Mouse (Mus musculus) heart, postnatal 36 days (tissue): Measurements from ENCODE around the gene Adcy1. TPM values are rescaled to one million over a fixed set of nuclear protein-coding genes. Genes with fewer than 3 reads are reported as not detected.
A peak's percentile ranks its signal among the peaks of the same experiment; 100 is the strongest.

Source experiments
- DNase-seq, 2 experiments: peaks; one replicate each; pipeline ENCODE4 v3.0.0; 2021 to 2022
- intact Hi-C: fragments of 180-260 bp; cut with DNase I; formaldehyde crosslinking; loops from one replicate; pipeline ENCODE4 v1.15.1; 2025
- total RNA-seq, 2 experiments: library from RNA; stranded (reverse); gene quantifications; 2 replicates each; pipeline ENCODE4 v1.2.3; 2021

The Adcy1 gene
- total RNA-seq, 2 experiments from 2014 or later, result 1.6 to 2.0 TPM

DNA sequence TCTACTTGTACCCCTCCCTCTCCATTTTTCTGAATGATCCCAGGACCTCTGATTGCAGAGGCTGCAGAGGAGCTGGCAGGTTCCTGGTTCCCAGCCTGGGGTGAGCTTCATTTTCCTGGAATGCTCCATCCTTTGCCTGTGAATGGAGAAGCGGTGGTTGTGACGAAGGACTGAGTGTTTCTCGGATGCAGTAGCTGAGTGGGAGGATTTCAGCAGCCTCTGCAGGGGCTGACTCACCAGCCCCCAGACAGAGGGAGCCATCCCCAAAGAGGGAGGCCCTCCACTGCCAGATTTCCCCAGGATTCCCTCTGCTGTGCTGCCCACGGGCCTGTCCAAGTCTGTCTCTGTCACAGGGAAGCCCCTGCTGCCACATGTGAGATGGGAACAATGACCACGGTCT is 71.0 kb downstream of the Adcy1 start:
- intact Hi-C loops, result no loop called here
- no peak for DNase-seq

DNA sequence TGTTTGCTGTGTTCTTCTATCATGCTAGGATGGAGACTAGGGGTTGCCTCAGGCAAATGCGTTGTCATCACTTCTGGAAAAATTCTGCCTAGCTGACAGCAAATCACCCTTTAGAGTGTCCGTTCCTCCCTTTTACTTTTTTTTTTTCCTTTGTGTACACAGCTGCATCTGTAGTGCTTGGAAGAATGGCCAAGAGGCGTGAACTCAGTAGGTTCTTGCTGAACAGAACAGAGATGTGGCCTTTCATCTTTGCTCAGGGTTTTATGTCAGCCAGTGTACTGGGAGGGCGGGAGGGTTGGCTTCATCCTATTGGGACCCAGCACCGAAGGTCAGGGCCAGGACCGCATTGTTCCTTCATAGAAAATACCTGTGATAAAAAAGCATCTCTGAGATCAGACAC is 72.0 kb downstream of the Adcy1 start:
- no peak for DNase-seq
- intact Hi-C loops, result no loop called here

DNA sequence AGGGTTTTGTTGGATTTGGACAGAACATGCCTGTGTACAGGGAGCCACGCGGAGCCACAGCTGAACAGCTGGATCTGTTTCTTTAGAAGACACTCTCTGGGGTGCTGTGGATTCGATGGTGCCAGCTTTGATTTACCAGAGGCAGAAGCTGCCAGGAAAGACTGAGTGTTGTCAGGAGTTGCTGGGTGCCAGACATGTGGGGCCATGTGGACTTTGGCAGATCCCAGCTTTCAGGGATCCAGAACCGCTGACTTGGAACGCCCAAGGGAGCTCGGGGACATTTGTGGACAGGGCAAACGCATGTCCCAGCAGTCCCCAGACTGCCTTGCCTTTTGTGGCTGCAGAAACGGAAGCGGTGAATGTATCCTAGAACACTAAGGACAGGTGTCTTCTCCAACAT is 72.5 kb downstream of the Adcy1 start:
- peak; percentile 14 to 25 for DNase-seq
- intact Hi-C loops, result no loop called here

DNA sequence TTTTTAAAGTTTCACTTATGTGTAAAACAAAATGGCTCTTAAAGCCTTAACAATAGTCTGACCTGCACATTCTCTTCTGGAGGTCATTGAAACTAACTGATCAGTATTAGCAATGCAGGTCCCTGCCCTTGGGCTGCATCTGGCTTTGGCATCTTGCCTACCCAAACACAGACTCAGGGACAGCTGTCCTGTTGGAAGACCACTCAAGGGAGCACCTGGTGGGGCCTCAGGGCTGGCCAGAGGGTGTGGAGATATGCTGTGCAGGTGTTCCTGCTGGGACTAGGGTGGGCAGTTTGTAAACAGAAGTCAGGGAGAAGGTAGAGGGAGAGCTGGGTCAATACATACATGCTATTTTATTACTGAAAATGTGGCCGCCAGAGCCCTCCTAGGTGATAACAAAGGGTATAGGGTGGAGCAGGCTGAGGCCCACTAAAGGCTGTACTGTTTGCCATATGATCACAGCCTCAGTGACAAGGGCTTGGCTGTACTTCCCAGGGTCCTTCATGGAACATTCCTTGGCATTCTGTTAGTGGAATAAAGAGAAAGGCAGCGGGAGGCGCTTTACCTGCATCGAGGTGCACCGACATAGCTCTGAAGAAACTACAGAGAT is 73.1 kb downstream of the Adcy1 start:
- no peak for DNase-seq
- intact Hi-C loops, result no loop called here

DNA sequence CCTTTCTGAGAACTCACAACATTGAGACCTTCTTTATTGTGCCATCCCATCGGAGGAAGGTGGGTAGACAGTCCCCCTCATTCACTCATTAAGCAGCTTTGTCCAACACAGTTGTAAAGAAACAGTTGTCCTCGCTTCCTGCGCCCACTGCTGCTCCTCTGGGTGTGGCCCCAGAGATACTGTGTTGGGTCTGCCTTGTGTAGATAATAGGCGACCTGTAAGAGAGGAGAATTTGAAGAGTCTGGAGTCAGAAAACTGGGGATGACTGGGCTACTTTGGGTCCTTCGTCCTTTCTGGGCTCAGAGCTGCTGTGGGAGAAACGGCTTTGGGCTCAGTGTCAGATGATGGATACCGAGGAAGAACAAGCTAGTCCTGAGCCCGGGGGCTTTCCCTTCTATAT is 75.1 kb downstream of the Adcy1 start:
- intact Hi-C loops, result no loop called here
- DNase-seq, result no peak

DNA sequence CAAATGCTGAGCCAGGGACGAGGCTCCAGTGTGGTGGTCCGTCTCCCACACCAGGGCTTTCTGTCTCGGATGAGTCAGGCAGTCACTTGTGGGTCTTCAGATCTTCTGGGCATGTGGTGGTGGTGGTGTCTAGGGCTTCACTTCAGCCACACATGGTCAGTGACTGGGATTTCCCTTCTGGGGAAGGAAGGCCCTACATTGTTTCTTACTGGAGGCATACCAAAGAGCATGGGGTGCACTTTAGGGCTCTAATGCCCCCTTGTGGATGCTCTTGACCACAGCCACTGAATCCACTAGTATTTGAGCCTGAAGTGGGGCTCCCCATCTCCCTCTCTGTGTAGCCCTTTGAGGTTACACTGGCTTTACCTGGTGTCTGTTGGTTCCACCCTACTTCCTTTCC is 77.2 kb downstream of the Adcy1 start:
- DNase-seq, result peak; percentile 18 to 33
- intact Hi-C loops, result loop anchor here (1.0 to 10.0 kb wide), 3 partner anchors 234 to 485 kb away; no protein-coding TSS in a partner anchor

GRCm38 (mm10) chr11:7142725-7143124 is 79.4 kb downstream of the Adcy1 start:
- no peak for DNase-seq
- intact Hi-C loops, result loop anchor here (10.0 kb wide), 1 partner anchor 378 kb away; no protein-coding TSS in a partner anchor

- intact Hi-C loops, result loop anchor here (10.0 kb wide), 1 partner anchor 380 kb away; no protein-coding TSS in a partner anchor
Observed at GRCm38 (mm10) chr11:7144369-7144768, 81.1 kb downstream of the Adcy1 start.

GRCm38 (mm10) chr11:7145221-7145620 is 81.9 kb downstream of the Adcy1 start:
- intact Hi-C loops, result loop anchor here (10.0 kb wide), 1 partner anchor 380 kb away; no protein-coding TSS in a partner anchor
- DNase-seq, result no peak

More at GRCm38 (mm10) chr11:7144369-7144768, 81.1 kb downstream of the Adcy1 start:
- no peak for DNase-seq

DNA sequence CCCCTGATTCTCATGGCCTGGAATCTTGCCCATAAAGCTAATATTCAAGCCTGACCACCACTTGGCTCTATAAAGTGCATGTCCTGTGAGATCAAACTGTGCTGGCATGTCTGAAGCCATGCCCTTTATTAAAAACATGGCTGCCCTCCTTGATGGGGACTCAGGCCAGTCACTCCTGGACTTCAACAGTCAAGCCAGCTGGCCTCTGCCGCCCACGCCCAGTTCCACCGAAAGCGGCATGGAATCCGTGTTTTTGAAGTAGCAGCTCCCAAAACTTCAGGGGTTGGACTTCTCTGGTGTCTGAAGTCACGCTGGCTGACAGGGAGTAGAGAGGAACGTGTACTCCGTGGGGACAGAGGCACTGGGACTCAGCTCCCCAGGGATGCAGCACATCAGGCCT is 84.2 kb downstream of the Adcy1 start:
- no peak for DNase-seq
- intact Hi-C loops, result loop anchor here (10.0 kb wide), 1 partner anchor 383 kb away; no protein-coding TSS in a partner anchor

- intact Hi-C loops, result loop anchor here (10.0 kb wide), 1 partner anchor 383 kb away; no protein-coding TSS in a partner anchor
- DNase-seq, result no peak
Observed at GRCm38 (mm10) chr11:7147945-7148344, 84.7 kb downstream of the Adcy1 start.

DNA sequence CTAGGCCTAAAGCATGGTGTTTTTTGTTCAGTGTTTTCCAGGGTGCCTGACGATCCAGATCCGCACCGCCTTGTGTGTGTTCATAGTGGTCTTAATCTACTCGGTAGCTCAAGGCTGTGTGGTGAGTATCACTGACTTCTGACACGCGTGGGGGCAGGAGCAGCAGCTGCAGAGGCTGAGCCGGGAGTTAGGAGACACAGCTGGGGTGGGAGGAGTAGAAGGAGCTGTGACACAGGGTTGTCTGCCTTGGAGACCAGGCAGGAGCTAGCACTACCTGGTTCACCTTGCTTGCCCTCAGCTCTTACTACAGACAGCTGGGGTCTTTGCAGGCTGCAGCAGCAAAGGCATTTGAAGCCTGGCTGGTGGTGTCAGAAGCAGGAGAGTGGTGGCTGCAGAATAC is 86.2 kb downstream of the Adcy1 start:
- intact Hi-C loops, result loop anchor here (10.0 kb wide), 1 partner anchor 385 kb away; no protein-coding TSS in a partner anchor
- DNase-seq, result no peak

DNA sequence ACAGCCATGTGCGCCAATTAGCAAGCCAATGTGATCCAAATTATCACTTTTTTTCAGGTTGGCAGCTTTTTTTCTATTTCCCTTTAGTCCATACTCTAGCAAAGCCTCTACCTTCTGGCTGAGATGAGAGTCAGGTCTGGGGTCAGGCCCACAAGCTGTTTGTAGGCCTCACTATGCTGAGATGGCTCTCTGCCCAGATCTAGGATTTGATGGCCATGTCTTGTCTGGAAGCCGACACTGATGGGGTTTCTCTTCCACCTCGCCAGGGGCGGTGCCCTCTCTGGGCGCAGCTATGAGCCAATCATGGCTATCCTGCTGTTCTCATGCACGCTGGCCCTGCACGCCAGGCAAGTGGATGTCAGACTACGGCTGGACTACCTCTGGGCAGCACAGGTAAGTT is 87.2 kb downstream of the Adcy1 start:
- DNase-seq, result no peak
- intact Hi-C loops, result no loop called here

- no peak for DNase-seq
- intact Hi-C loops, result no loop called here
Observed at GRCm38 (mm10) chr11:7152371-7152770, 89.1 kb downstream of the Adcy1 start.

GRCm38 (mm10) chr11:7153081-7153480 is 89.8 kb downstream of the Adcy1 start:
- intact Hi-C loops, result no loop called here
- DNase-seq, result no peak

GRCm38 (mm10) chr11:7156427-7156826 is 93.1 kb downstream of the Adcy1 start:
- intact Hi-C loops, result no loop called here
- DNase-seq, result no peak

GRCm38 (mm10) chr11:7158196-7158595 is 94.9 kb downstream of the Adcy1 start:
- no peak for DNase-seq
- intact Hi-C loops, result no loop called here

DNA sequence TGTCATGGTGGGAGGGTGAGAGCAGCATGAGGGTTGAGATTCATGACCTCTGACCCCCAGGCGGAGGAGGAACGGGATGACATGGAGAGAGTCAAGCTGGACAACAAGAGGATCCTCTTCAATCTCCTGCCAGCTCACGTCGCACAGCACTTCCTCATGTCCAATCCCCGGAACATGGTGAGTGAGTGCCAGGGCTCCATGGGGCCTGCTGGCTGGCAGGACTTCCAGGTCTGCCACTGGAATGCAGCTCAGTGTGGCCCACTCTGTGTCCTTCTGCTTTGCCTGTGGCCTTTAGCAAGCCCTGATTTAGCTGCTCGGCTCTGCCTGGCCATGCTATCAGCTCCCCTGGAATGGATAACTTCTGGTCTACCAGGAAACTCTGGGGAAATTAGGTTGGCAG is 96.9 kb downstream of the Adcy1 start:
- no peak for DNase-seq
- intact Hi-C loops, result loop anchor here (5.0 kb wide), 1 partner anchor 503 kb away; the partner anchor contains the start of gene Ramp3

DNA sequence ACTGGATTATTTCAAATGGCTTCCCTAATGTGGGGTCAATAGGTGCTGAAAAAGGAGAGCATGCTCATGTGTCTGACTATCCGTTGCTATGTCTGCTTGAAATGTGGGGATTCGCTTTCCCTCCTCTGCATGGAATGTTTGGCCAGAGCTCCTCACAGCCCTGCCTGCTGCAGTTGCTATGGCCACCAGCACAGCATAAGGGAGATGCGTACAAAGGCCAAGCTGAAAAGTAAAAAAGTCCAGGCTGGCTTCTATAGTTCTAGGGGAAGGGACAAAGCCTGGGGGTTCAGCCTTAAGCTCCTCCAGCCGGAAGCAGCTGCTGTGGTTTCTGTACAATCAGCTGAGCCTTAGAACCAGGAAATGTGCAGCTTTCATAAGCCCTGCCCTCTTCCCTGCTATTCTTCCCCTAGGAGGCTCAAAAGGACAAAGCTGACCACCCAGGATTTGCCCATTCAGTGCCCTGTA is 97.4 kb downstream of the Adcy1 start:
- DNase-seq, result no peak
- intact Hi-C loops, result loop anchor here (5.0 kb wide), 1 partner anchor 503 kb away; the partner anchor contains the start of gene Ramp3

DNA sequence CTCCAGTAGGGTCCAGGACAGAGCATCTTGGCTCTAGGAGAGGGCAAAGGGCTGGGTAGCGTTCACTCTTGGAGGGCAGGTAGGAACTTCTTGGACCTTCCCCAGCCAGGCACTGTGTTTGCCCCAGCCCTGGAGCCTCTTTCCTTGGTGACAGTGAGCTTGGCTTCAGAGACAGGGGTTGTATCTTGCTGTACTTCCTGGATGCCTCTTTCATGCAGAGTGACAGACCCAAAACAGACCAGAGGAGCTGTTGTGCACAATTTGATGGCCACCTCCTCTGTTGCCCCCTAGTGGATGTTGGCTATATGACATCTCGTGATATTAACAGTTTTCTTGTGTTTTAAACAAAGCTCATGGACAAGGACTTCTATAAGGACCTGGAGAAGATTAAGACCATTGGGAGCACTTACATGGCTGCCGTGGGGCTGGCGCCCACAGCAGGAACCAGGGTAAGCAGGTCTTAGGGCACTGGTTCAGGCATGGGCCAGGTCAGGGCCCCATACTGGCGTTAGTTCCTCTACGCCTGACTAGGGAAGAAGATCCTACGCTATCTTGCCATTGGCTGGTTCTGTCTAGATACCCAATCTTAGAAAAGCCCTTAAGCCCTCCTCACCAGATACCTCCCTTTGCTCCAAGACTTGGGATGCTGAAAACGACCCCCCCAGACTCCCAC is 98.3 kb downstream of the Adcy1 start:
- intact Hi-C loops, result loop anchor here (5.0 kb wide), 1 partner anchor 504 kb away; the partner anchor contains the start of gene Ramp3
- DNase-seq, result no peak

DNA sequence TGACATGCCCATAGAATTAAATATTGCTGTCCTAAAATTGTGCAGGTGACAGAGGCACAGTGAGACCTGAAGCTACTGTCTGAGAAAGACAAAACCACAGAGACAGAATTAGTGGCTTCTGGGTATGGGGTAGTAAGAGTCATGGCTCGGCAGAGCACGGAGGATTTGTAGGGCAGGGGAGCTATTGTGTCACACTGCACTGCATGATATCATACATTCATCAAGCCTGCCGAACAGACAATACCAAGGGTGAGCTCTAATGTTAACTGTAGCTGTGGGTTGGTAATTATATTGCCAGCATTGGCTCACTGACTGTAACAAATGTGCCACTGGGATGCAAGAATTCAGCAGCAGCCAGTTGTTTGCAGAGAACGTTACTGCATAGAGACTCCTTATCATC is 101.1 kb downstream of the Adcy1 start:
- DNase-seq, result no peak
- intact Hi-C loops, result loop anchor here (5.0 kb wide), 1 partner anchor 507 kb away; the partner anchor contains the start of gene Ramp3

DNA sequence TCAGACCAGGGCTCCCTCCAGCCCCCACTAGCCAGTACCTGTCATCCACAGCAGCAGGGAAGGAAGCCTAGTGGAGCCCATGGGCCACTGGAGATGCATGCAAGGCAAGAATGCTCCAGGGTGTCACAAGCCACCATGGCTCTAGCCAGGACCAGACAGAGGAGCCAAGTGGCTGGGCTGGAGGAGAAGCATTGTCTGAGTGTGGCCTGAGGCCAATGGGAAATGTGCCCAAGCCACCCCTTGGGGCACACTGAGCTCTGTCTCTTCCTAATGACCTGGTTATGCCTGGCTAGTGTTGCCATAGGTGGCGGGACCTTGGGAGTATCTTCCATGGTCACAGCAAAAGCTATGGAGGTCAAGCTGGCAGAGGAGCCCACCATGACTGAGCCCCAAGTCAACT is 106.4 kb downstream of the Adcy1 start:
- intact Hi-C loops, result no loop called here
- DNase-seq, result no peak
